Mouse (Mus musculus): ENCODE data around the gene Kirrel3.

DNA sequence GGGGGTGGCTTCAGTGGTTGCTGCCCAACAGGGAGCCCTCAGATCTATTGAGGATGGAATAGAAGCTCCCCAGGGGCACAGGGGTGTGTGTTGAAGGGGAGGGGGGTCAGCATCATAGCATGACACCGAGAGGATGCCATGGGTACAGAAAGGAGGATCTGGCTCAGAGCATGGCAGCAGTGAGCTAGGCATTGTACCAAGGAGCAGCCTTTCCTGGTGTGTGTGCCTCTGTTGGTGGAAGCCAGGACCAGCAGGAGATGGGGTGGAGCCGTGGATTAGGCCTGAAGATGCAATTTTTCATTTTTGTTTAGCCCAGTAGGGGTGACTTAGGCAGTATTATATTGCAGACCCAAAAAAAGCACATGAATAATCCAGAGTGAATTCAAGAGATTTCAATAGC lies 7.9 kb downstream of the Kirrel3 start:
- no peak for TF ChIP-seq EP300 (IDR thresholded peaks at IDR 0.05)
- no peak for TF ChIP-seq CTCF (IDR thresholded peaks at IDR 0.05)

Measured in lung, postnatal 0 days (tissue).